Mouse (Mus musculus) urinary bladder, postnatal 14 days (tissue): ENCODE measurements around the gene Fam193b.
A peak's percentile ranks its signal among the peaks of the same experiment; 100 is the strongest.
"Not testable (repeated sequence)": the region's sequence is repeated elsewhere in the genome, so short reads cannot be mapped to it uniquely, and the experiment has no call there.

ENCODE experiments used
- DNase-seq: peaks from one replicate; pipeline ENCODE4 v3.0.0; 2021; ENCODE audit warnings: low spot score

The Fam193b gene

GRCm38 (mm10) chr13:55571977-55572376, 1.1 kb upstream of the Fam193b start:
- DNase-seq = no peak

- peak; percentile 51 for DNase-seq
Measured at GRCm38 (mm10) chr13:55570286-55570973, 490 bp downstream of the Fam193b start.

GRCm38 (mm10) chr13:55569726-55570285, 1.1 kb downstream of the Fam193b start:
- DNase-seq = no peak

- not testable (repeated sequence) for DNase-seq
Measured at GRCm38 (mm10) chr13:55568524-55568923, 2.4 kb downstream of the Fam193b start.

GRCm38 (mm10) chr13:55567949-55568348, 3.0 kb downstream of the Fam193b start:
- no peak for DNase-seq

- no peak for DNase-seq
Measured at GRCm38 (mm10) chr13:55567001-55567400, 3.9 kb downstream of the Fam193b start.

- DNase-seq = no peak
Measured at GRCm38 (mm10) chr13:55563266-55563879, 7.5 kb downstream of the Fam193b start.

- DNase-seq = no peak
Measured at GRCm38 (mm10) chr13:55557499-55557898, 13.4 kb downstream of the Fam193b start.

GRCm38 (mm10) chr13:55555921-55556320, 15.0 kb downstream of the Fam193b start:
- DNase-seq = no peak

GRCm38 (mm10) chr13:55549061-55549460, 21.9 kb downstream of the Fam193b start:
- no peak for DNase-seq

- no peak for DNase-seq
Measured at GRCm38 (mm10) chr13:55548426-55548825, 22.5 kb downstream of the Fam193b start.

GRCm38 (mm10) chr13:55547916-55548315, 23.0 kb downstream of the Fam193b start:
- no peak for DNase-seq

GRCm38 (mm10) chr13:55544792-55545191, 26.1 kb downstream of the Fam193b start:
- DNase-seq = no peak

- no peak for DNase-seq
Measured at GRCm38 (mm10) chr13:55543447-55543846, 27.5 kb downstream of the Fam193b start.

GRCm38 (mm10) chr13:55542891-55543290, 28.0 kb downstream of the Fam193b start:
- DNase-seq = peak; percentile 54

GRCm38 (mm10) chr13:55540933-55541332, 30.0 kb downstream of the Fam193b start:
- DNase-seq = peak; percentile 35

- peak; percentile 98 for DNase-seq
Measured at GRCm38 (mm10) chr13:55536194-55537175, 34.4 kb downstream of the Fam193b start, which contains the start of gene Ddx41. Gene Ddx41, minus strand, starts transcription at chr13:55536658.

GRCm38 (mm10) chr13:55535796-55536193, 35.1 kb downstream of the Fam193b start:
- DNase-seq = no peak

- DNase-seq = no peak
Measured at GRCm38 (mm10) chr13:55535191-55535590, 35.7 kb downstream of the Fam193b start.

- no peak for DNase-seq
Measured at GRCm38 (mm10) chr13:55529198-55529915, 41.6 kb downstream of the Fam193b start, which contains the start of gene Dok3. Gene Dok3, minus strand, starts transcription at chr13:55529296.
